Comparison of ENCODE assay signal across 9 mouse cellular contexts in the genomic region with DNA sequence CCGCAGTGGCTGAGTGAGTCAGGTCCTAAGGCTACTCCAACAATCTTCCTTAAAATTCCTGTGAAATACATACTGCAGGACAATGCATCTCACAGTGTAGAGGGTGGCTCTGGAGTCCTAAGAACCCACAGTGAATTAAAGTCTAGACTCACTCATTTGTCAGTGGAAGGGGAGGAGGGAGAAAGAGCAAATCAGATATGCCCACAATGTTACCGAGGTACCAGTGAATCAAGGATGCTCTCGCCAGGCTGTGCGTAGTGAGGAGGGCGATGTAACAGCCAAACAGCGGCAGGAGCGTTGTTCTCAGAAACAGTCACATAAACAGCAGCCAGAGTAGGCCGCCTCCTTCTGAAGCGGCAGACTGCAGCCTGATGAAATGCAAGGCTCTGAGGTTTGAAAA.
A peak's percentile ranks its signal among the peaks of the same experiment; 100 is the strongest.
DNase-seq lines count a peak whose midpoint lies in the region; ATAC-seq and TF ChIP-seq lines count a peak whose summit lies in the region.
"Had no signal": no experiment of that assay in that cellular context is flagged by ENCODE, and none has a peak within 500 bp of the region (broad histone marks: within the 10 kb centered on the region; RNA-seq: fewer than 3 reads in every experiment).

No protein-coding gene starts in this region.

- H3K36me3 ChIP-seq in intestine, embryonic 14.5 days (ENCODE audit: control insufficient read depth, insufficient read depth, low read length) = no peaks in the 10 kb centered on the region
- no peaks in the 10 kb centered on the region for H3K36me3 ChIP-seq in intestine, postnatal 0 days (ENCODE audit: control insufficient read depth, insufficient read depth)

- H3K9me3 ChIP-seq in intestine, embryonic 14.5 days (ENCODE audit: control insufficient read depth, low read length) = no peaks in the 10 kb centered on the region
- H3K9me3 ChIP-seq in intestine, postnatal 0 days (ENCODE audit: control insufficient read depth) = no peaks in the 10 kb centered on the region

- DNase-seq in intestine, embryonic 14.5 days (ENCODE audit: low spot score) = peak; percentile 51
- DNase-seq in left cerebral cortex, adult 9 months (ENCODE audit: low spot score in 2 of 2) = peak; percentile 42 to 64
- peak; percentile 51 to 69 for DNase-seq in right cerebral cortex, postnatal 10 days (ENCODE audit: low spot score in 2 of 2)
- no peak for DNase-seq in testis, postnatal 14 days (ENCODE audit: low spot score)
- no peak for DNase-seq in gastrocnemius, adult 18-20 months (ENCODE audit: low spot score)
- no peak for DNase-seq in spleen, adult 18-20 months
- DNase-seq: kidney, postnatal 10 days had no signal

- ATAC-seq in intestine, embryonic 14.5 days (replicated peaks; ENCODE audit: low FRiP score, low TSS enrichment, low read depth) = no peak
- ATAC-seq in intestine, postnatal 0 days = no peak
- ATAC-seq in frontal cortex, adult (ENCODE audit: low TSS enrichment) = peak; percentile 91

- no peaks in the 10 kb centered on the region for H3K27me3 ChIP-seq in intestine, embryonic 14.5 days (replicated peaks; ENCODE audit: control insufficient read depth, insufficient read depth, low read length)
- H3K27me3 ChIP-seq in intestine, postnatal 0 days (replicated peaks; ENCODE audit: control insufficient read depth, insufficient read depth, low read length) = no peaks in the 10 kb centered on the region

- H3K4me1 ChIP-seq in intestine, embryonic 14.5 days (replicated peaks; ENCODE audit: control insufficient read depth, insufficient read depth, low read length) = no peaks in the 10 kb centered on the region; the same call in 1 of the 2 replicates
- no peaks in the 10 kb centered on the region for H3K4me1 ChIP-seq in intestine, postnatal 0 days (replicated peaks; ENCODE audit: control insufficient read depth, insufficient read depth, low read length)

- no peak overlapping the region for H3K27ac ChIP-seq in intestine, embryonic 14.5 days (ENCODE audit: low read depth)
- H3K27ac ChIP-seq in intestine, postnatal 0 days (ENCODE audit: low read depth, low read length) = no peak overlapping the region

- no peak overlapping the region for H3K4me2 ChIP-seq in intestine, embryonic 14.5 days (ENCODE audit: low read length)
- H3K4me2 ChIP-seq in intestine, postnatal 0 days (replicated peaks; ENCODE audit: low read depth) = no peak overlapping the region

- WGBS in intestine, embryonic 14.5 days = 26% methylated on average over 9 of the region's 9 CpGs
- WGBS in intestine, postnatal 0 days = 52% methylated on average over 9 of the region's 9 CpGs

- no peak overlapping the region for H3K9ac ChIP-seq in intestine, embryonic 14.5 days (ENCODE audit: low read length)
- H3K9ac ChIP-seq in intestine, postnatal 0 days (ENCODE audit: low read depth, low read length) = no peak overlapping the region

- TF ChIP-seq CTCF in intestine, postnatal 0 days (IDR thresholded peaks at IDR 0.05; ENCODE audit: low read depth) = no peak

- no peak overlapping the region for H3K4me3 ChIP-seq in intestine, embryonic 14.5 days (ENCODE audit: low read depth, low read length)
- H3K4me3 ChIP-seq in intestine, postnatal 0 days (ENCODE audit: low read depth, low read length) = no peak overlapping the region

Comparison
In these comparisons a context has a peak if more than half of its experiments do, and no peak if none do; other contexts are left out.
1. DNase-seq: peak in intestine, embryonic 14.5 days (single experiment), left cerebral cortex, adult 9 months (2 of 2) and right cerebral cortex, postnatal 10 days (2 of 2); none in testis, postnatal 14 days (single experiment), gastrocnemius, adult 18-20 months (single experiment) and spleen, adult 18-20 months (0 of 2).